Mouse (Mus musculus) hindlimb bud, embryonic 11.5 days (tissue): ENCODE measurements around the gene Atp6v1b1.

Experiments
- DNase-seq: peaks from one replicate; pipeline ENCODE4 v3.0.0-alpha.2; 2012; ENCODE audit warnings: low read depth, low spot score; ENCODE audit errors: extremely low spot score

The Atp6v1b1 gene

GRCm38 (mm10) chr6:83742761-83743160 lies at the start of gene Atp6v1b1:
Gene Atp6v1b1 (plus strand): TSS chr6:83742990.
- DNase-seq: no peak

- DNase-seq: no peak
Observed at GRCm38 (mm10) chr6:83693835-83694234, 49.0 kb upstream of the Atp6v1b1 start.

GRCm38 (mm10) chr6:83695731-83696130 lies 47.1 kb upstream of the Atp6v1b1 start:
- DNase-seq: no peak

- DNase-seq: no peak
Observed at GRCm38 (mm10) chr6:83696684-83697083, 46.1 kb upstream of the Atp6v1b1 start.

GRCm38 (mm10) chr6:83697932-83698331 lies 44.9 kb upstream of the Atp6v1b1 start:
- no peak for DNase-seq

GRCm38 (mm10) chr6:83699971-83700370 lies 42.8 kb upstream of the Atp6v1b1 start:
- DNase-seq: no peak

- DNase-seq: no peak
Observed at GRCm38 (mm10) chr6:83701001-83701400, 41.8 kb upstream of the Atp6v1b1 start.

- DNase-seq: no peak
Observed at GRCm38 (mm10) chr6:83702146-83702999, 40.4 kb upstream of the Atp6v1b1 start.

- no peak for DNase-seq
Observed at GRCm38 (mm10) chr6:83703000-83703721, 39.6 kb upstream of the Atp6v1b1 start.

- DNase-seq: no peak
Observed at GRCm38 (mm10) chr6:83703722-83704078, 39.1 kb upstream of the Atp6v1b1 start.

GRCm38 (mm10) chr6:83704294-83704693 lies 38.5 kb upstream of the Atp6v1b1 start:
- DNase-seq: no peak

- no peak for DNase-seq
Observed at GRCm38 (mm10) chr6:83704701-83705100, 38.1 kb upstream of the Atp6v1b1 start.

- DNase-seq: no peak
Observed at GRCm38 (mm10) chr6:83707738-83708510, 34.9 kb upstream of the Atp6v1b1 start.

- DNase-seq: no peak
Observed at GRCm38 (mm10) chr6:83710361-83711066, 32.3 kb upstream of the Atp6v1b1 start.

GRCm38 (mm10) chr6:83711067-83711675 lies 31.6 kb upstream of the Atp6v1b1 start, which contains the start of gene Vax2:
Gene Vax2 (plus strand): TSS chr6:83711264.
- no peak for DNase-seq

- no peak for DNase-seq
Observed at GRCm38 (mm10) chr6:83711725-83712475, 30.9 kb upstream of the Atp6v1b1 start.

GRCm38 (mm10) chr6:83713271-83714136 lies 29.3 kb upstream of the Atp6v1b1 start:
- DNase-seq: no peak

- DNase-seq: no peak
Observed at GRCm38 (mm10) chr6:83714221-83715123, 28.3 kb upstream of the Atp6v1b1 start.
